Mouse (Mus musculus) layer of hippocampus, adult 2 months (tissue): Measurements from ENCODE around the gene Ccdc30. TPM values are rescaled to one million over a fixed set of nuclear protein-coding genes. Genes with fewer than 3 reads are reported as not detected.
A peak's percentile ranks its signal among the peaks of the same experiment; 100 is the strongest.
"Not testable (repeated sequence)": the region's sequence is repeated elsewhere in the genome, so short reads cannot be mapped to it uniquely, and the experiment has no call there.

Experiments
- DNase-seq, 2 experiments: peaks; one replicate each; pipeline ENCODE4 v3.0.0; 2022; ENCODE audit warnings: low spot score in 2 of 2
- H3K27ac ChIP-seq: fragments of 200-600 bp; 2 replicates; pipeline ENCODE4 v1.8.1; 2022
- H3K4me3 ChIP-seq: fragments of 200-600 bp; 2 replicates; pipeline ENCODE4 v1.8.1; 2022; ENCODE audit warnings: mild to moderate bottlenecking
- CTCF ChIP-seq: fragments of 200-600 bp; conservative IDR thresholded peaks from 2 replicates; pipeline ENCODE4 v1.8.1; 2022; ENCODE audit warnings: antibody characterized with exemption, mild to moderate bottlenecking, moderate library complexity
- total RNA-seq, 2 experiments: library from RNA; stranded (reverse); gene quantifications; 2 replicates each; pipeline ENCODE4 v1.2.3; 2021

Ccdc30 gene
- total RNA-seq, 2 experiments from 2014 or later = 24.8 to 25.8 TPM

- H3K4me3 ChIP-seq = peak overlapping the region; percentile 72
- H3K27ac ChIP-seq = no peak overlapping the region
- DNase-seq = no peak
- TF ChIP-seq CTCF = no peak
Observed at GRCm38 (mm10) chr4:119291921-119292320, 123.4 kb downstream of the Ccdc30 start.

GRCm38 (mm10) chr4:119285336-119285735, 130.0 kb downstream of the Ccdc30 start:
- Histone ChIP-seq H3K4me3 (no peak overlapping the region), H3K27ac (no peak overlapping the region)
- TF ChIP-seq CTCF = no peak
- DNase-seq = no peak

- no peak for DNase-seq
- no peak for TF ChIP-seq CTCF
- no peak overlapping the region for H3K4me3 ChIP-seq
- no peak overlapping the region for H3K27ac ChIP-seq
Observed at GRCm38 (mm10) chr4:119284861-119285260, 130.5 kb downstream of the Ccdc30 start.

- not testable (repeated sequence) for H3K27ac ChIP-seq, H3K4me3 ChIP-seq, DNase-seq
Observed at GRCm38 (mm10) chr4:119278784-119279183, 136.5 kb downstream of the Ccdc30 start.

- TF ChIP-seq CTCF = no peak
- no peak for DNase-seq
- H3K4me3 ChIP-seq = no peak overlapping the region
- peak overlapping the region; percentile 67; the same call in 1 of the 2 replicates for H3K27ac ChIP-seq
Observed at GRCm38 (mm10) chr4:119275726-119276125, 139.6 kb downstream of the Ccdc30 start.

- no peak for DNase-seq
- no peak overlapping the region for H3K4me3 ChIP-seq
- peak overlapping the region; percentile 67; the same call in 1 of the 2 replicates for H3K27ac ChIP-seq
- TF ChIP-seq CTCF = no peak; the same call in 1 of the 2 replicates
Observed at GRCm38 (mm10) chr4:119275226-119275625, 140.1 kb downstream of the Ccdc30 start.

- DNase-seq = no peak
- Histone ChIP-seq H3K27ac (peak overlapping the region; percentile 67; the same call in 1 of the 2 replicates), H3K4me3 (no peak overlapping the region)
- no peak for TF ChIP-seq CTCF
Observed at GRCm38 (mm10) chr4:119274627-119275026, 140.7 kb downstream of the Ccdc30 start.

Other genes with a start within 250 kb of the Ccdc30 start
- 1 to 10 TPM; 6.1 to 6.5 TPM for gene Zfp691, start 241.3 kb downstream of the Ccdc30 start, total RNA-seq
- under 1 TPM; 0.32 to 0.44 TPM for gene Ermap, start 225.5 kb downstream of the Ccdc30 start, total RNA-seq
- gene Svbp, start 220.2 kb downstream of the Ccdc30 start, total RNA-seq = 10 to 100 TPM; 13.9 to 16.6 TPM
- gene Tmem269, start 197.3 kb downstream of the Ccdc30 start, total RNA-seq = under 1 TPM; 0.77 to 0.93 TPM
- gene AU022252, start 182.8 kb downstream of the Ccdc30 start, total RNA-seq = 10 to 100 TPM; 30.5 to 31.9 TPM
- gene P3h1, start 182.6 kb downstream of the Ccdc30 start, total RNA-seq = 1 to 10 TPM; 9.6 to 9.9 TPM
- gene Cldn19, start 160.1 kb downstream of the Ccdc30 start, total RNA-seq = under 1 TPM; 0.37 to 0.69 TPM
- gene Ybx1, start 120.9 kb downstream of the Ccdc30 start, total RNA-seq = 100 to 1,000 TPM; 266 to 269 TPM
- 10 to 100 TPM; 14.7 to 16.0 TPM for gene Ppih, start 95.0 kb downstream of the Ccdc30 start, total RNA-seq
- gene Ppcs, start 6.9 kb upstream of the Ccdc30 start, total RNA-seq = 1 to 10 TPM; 7.0 to 7.2 TPM
- under 1 TPM; 0.39 to 0.41 TPM for gene Zmynd12, start 7.3 kb upstream of the Ccdc30 start, total RNA-seq
- 10 to 100 TPM; 13.3 to 14.1 TPM for gene Rimkla, start 77.1 kb upstream of the Ccdc30 start, total RNA-seq
- 10 to 100 TPM; 76.7 to 80.3 TPM for gene Foxj3, start 121.5 kb upstream of the Ccdc30 start, total RNA-seq
- gene Frg2f1, start 124.0 kb upstream of the Ccdc30 start, total RNA-seq = 10 to 100 TPM; 25.5 to 25.7 TPM
- gene Guca2a, start 222.2 kb upstream of the Ccdc30 start, total RNA-seq = not detected
- not detected for gene Guca2b, start 243.4 kb upstream of the Ccdc30 start, total RNA-seq